Mouse (Mus musculus): ENCODE results near the gene Myo1f.

The Myo1f gene

DNA sequence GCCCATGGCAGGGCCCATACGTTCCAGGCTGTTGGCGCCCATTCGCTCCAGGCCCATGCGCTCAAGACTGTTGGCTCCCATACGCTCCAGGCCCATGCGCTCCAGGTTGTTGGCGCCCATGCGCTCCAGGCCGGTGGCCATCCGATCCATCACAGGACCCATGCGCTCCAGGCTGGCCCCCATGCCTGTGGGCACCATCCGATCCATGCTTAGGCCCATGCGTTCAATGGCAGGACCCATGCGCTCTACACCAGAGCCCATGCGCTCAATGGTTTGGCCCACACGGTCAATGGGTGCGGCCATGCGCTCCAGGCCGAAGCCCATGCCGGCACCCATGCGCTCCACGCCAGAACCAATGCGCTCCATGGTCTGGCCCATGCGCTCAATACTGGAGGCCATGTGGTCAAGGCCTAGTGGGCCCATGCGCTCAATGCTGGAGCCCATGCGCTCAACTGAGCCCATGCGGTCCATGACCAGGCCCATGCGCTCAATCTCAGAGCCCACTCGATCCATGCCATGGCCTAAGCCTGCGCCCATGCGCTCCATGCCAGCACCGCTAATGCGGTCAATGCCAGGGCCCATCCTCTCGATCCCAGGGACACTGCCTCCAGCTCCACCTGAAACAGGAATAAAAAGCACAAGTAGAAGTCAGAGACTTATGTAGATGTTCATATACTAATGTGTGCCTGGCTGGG is 94.4 kb downstream of the Myo1f start:
- DNase-seq (ENCODE audit: low spot score), result no peak
